Mouse (Mus musculus) urinary bladder, postnatal 4 days (tissue): ENCODE results near the gene Paqr7.
"Not testable (repeated sequence)": the region's sequence is repeated elsewhere in the genome, so short reads cannot be mapped to it uniquely, and the experiment has no call there.

Experiments
- DNase-seq, 2 experiments: peaks; one replicate each; pipeline ENCODE4 v3.0.0; 2021 to 2022; ENCODE audit warnings: low spot score in 2 of 2

Gene Paqr7

DNA sequence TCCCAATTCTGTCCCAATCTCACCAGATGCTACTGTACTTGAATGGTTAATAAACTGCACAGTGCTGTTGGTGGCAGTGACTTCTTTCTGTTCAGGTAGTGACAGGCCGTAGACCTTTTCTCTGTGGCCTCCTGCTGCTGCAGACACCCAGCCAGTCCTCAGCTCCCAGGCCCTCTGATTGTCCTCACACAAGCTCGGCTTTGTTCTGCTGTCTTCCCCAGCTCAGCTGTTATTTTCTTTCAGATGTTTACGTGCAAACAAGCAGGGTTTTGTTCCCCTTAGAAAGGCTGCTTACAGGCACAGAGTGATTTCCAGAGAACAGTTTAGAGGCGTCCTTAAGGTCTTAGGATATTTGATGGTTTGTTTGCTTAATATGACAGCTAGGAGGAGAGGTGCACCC, 22.7 kb upstream of the Paqr7 start:
- DNase-seq, result no peak

DNA sequence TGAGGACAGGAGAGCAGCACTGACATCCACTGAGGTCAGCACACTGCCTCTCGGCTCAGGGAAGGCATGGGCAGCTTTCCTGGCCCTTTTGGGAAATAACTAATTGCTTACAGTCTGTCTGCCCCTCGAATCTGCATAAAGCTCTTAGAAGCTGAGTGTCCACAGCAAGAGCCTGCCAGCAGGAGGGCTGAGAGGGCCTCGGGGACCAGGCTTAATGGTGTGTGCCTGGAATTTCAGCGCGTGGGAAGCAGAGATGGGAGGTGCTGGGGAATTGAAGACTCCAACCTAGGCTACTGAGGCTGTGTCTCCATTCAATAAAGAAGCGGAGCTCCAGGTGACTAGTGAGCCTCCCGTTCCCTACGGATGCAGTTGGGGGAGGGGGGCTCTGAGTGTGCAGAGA, 22.3 kb upstream of the Paqr7 start:
- DNase-seq, result no peak

DNA sequence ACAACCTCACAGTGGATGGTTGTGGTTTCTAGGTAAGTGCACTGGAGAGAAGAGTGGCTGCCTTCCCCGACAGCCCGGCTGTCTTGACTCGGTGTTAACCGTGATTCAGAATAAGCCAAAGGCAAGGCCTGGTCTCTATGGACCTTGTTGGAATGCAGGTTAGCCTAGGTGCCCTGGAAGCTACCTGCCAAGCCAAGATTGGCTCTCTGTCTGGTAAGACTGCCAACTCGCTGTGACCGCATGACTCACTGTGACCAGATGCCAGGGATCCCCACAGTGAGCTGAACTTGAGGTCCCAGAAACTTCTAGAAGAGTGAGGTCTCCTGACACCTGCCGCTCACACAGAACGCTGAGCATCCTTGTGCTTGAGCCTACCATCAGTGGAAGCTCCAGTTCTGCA, 19.6 kb upstream of the Paqr7 start:
- no peak for DNase-seq

DNA sequence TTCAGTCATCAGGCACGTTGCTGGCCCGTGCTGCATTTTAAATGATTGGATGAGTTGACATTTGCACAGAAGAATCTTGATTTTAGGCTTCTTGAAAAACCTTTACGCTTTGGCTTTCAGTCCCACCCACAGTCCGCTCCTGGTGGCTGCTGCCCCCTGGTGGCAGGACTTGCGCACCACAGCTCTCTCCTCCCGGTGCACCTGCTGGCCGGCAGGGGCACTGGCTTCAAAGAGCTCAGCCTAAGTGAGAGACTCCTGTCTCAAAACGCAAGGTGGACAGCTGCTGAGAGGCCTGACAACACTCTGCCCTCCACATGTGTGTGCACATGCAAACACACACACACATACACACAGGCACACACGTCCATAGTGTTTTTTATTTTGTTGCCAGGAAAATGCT, 18.5 kb upstream of the Paqr7 start:
- peak; percentile 87 to 96 for DNase-seq

- DNase-seq, result no peak
Observed at GRCm38 (mm10) chr4:134479839-134480238, 16.7 kb upstream of the Paqr7 start.

GRCm38 (mm10) chr4:134480864-134481263, 15.6 kb upstream of the Paqr7 start:
- peak; percentile 61 to 77 for DNase-seq

DNA sequence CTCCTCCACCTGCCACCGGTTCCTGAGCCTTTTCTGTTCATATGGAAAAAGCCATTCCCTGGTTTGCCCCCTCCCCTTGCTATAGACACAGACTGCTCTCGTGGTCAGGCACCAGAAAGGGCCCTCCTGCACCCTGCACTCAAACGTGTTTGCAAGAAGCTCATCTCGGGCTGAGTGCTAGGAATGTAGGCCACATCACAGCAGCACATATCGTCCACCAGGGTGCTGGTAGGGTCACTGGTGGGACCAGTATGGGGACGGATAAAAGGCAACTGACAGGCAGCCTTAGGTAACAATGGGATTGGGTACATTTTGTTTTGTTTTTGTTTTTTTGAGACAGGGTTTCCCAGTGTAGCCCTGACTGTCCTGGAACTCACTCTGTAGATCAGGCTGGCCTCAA, 15.2 kb upstream of the Paqr7 start:
- DNase-seq, result no peak

- no peak for DNase-seq
Observed at GRCm38 (mm10) chr4:134482442-134482841, 14.1 kb upstream of the Paqr7 start.

- no peak for DNase-seq
Observed at GRCm38 (mm10) chr4:134483078-134483688, 13.3 kb upstream of the Paqr7 start.

GRCm38 (mm10) chr4:134483696-134484095, 12.8 kb upstream of the Paqr7 start:
- no peak for DNase-seq

DNA sequence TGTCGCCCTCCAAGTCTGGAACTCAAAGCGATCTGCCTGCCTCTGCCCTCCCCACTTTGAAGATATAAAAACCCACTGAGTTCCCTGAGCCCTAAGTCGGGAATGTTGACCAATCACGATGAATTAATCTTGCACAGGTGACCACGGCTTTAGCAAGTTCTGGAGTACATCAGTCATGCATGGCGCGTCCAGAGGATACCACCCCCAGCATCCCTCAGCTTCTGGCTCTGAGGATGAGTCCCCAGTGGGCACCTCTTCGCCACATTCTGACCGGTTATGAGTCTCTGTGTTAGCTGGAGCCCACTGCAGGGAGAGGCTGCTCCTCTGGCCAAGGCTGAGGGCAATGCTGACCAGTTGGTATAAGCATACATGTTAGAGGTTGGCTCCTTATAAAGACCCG, 12.3 kb upstream of the Paqr7 start:
- no peak for DNase-seq

- no peak for DNase-seq
Observed at GRCm38 (mm10) chr4:134485151-134485900, 11.2 kb upstream of the Paqr7 start.

GRCm38 (mm10) chr4:134488211-134488610, 8.3 kb upstream of the Paqr7 start:
- DNase-seq, result no peak

GRCm38 (mm10) chr4:134489986-134490665, 6.4 kb upstream of the Paqr7 start:
- no peak for DNase-seq

- no peak for DNase-seq
Observed at GRCm38 (mm10) chr4:134491716-134492115, 4.8 kb upstream of the Paqr7 start.

GRCm38 (mm10) chr4:134494161-134494560, 2.3 kb upstream of the Paqr7 start:
- DNase-seq, result not testable (repeated sequence)

GRCm38 (mm10) chr4:134494780-134495545, 1.5 kb upstream of the Paqr7 start:
- DNase-seq, result no peak

GRCm38 (mm10) chr4:134495546-134495923, 962 bp upstream of the Paqr7 start:
- no peak for DNase-seq

GRCm38 (mm10) chr4:134497223-134497622, 726 bp downstream of the Paqr7 start:
- DNase-seq, result no peak

GRCm38 (mm10) chr4:134497986-134498731, 1.7 kb downstream of the Paqr7 start:
- no peak for DNase-seq

GRCm38 (mm10) chr4:134498983-134499382, 2.5 kb downstream of the Paqr7 start:
- not testable (repeated sequence) for DNase-seq

- DNase-seq, result no peak
Observed at GRCm38 (mm10) chr4:134501095-134501494, 4.6 kb downstream of the Paqr7 start.
